Mouse (Mus musculus) brain, embryonic 14.5 days (tissue): ENCODE measurements at regions not wholly inside any gene's neighbourhood (a gene's known extent, or its start where the extent isn't known, plus 50 kb on each side); places are given as distances from the start of the nearest gene placed in this dataset.
A peak's percentile ranks its signal among the peaks of the same experiment; 100 is the strongest.

ENCODE experiments used
- CTCF ChIP-seq: fragments of 200-500 bp; IDR thresholded peaks from 2 replicates; pipeline ENCODE4 v1.5.1; 2012; ENCODE audit warnings: inconsistent platforms, mild to moderate bottlenecking, moderate library complexity, borderline replicate concordance; ENCODE audit not compliant: insufficient read depth, insufficient read length; ENCODE audit errors: extremely low read depth
- POLR2A ChIP-seq: fragments of 200-500 bp; IDR thresholded peaks from 2 replicates; pipeline ENCODE4 v1.6.1; 2012; ENCODE audit warnings: mild to moderate bottlenecking, inconsistent platforms, borderline replicate concordance; ENCODE audit not compliant: poor library complexity, insufficient read depth, insufficient read length, severe bottlenecking; ENCODE audit errors: extremely low read depth

DNA sequence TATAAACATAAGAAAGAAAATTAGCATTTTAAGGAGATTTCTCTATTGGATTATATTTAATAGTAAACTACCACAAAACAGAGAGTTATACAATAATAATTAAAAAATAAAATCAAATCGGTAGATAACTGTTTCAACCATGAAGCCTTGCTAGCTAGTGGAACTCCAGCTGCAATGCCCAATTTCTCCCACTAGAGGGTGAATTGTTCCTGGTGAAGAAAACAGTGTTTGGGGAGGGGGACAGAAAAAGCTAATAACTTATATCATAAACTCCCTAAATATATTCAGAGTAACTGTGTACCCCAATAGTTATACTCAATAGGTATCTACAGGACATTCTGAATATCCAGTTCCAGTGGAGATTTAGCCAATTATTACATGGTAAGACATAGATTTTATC is 694.0 kb upstream of the Adgra3 start:
- peak; percentile 68; the same call in 1 of the 2 replicates for TF ChIP-seq CTCF
- no peak for TF ChIP-seq POLR2A
